Mouse (Mus musculus): Measurements from ENCODE around the gene Serpinb2. TPM values are rescaled to one million over a fixed set of nuclear protein-coding genes. Genes with fewer than 3 reads are reported as not detected.

Gene Serpinb2
- polyA plus RNA-seq, 1 experiment from 2014 or later: 0.33 TPM

GRCm38 (mm10) chr1:107559494-107559893 is 48.3 kb downstream of the Serpinb2 start:
- Histone ChIP-seq H3K4me2 (ENCODE audit: low read depth, low read length, severe bottlenecking) (no peak overlapping the region), H3K4me1 (replicated peaks; ENCODE audit: control insufficient read depth, insufficient read depth, low read length) (no peaks in the 10 kb centered on the region), H3K9ac (ENCODE audit: low read length) (no peak overlapping the region), H3K9me3 (ENCODE audit: control insufficient read depth, low read length) (no peaks in the 10 kb centered on the region), H3K4me3 (ENCODE audit: low read depth, low read length) (no peak overlapping the region), H3K27ac (ENCODE audit: low read depth, low read length) (no peak overlapping the region), H3K27me3 (ENCODE audit: control insufficient read depth, insufficient read depth, low read length) (no peaks in the 10 kb centered on the region), H3K36me3 (ENCODE audit: control insufficient read depth, insufficient read depth, low read length) (no peaks in the 10 kb centered on the region)
- ATAC-seq (replicated peaks; ENCODE audit: low FRiP score): no peak
- DNase-seq (ENCODE audit: low spot score): no peak
- 87% methylated on average over 3 of the region's 3 CpGs for WGBS

GRCm38 (mm10) chr1:107562110-107562509 is 50.9 kb downstream of the Serpinb2 start:
- no peak overlapping the region for H3K27ac ChIP-seq (ENCODE audit: low read depth, low read length)
- H3K4me2 ChIP-seq (ENCODE audit: low read depth, low read length, severe bottlenecking): no peak overlapping the region
- no peak overlapping the region for H3K4me3 ChIP-seq (ENCODE audit: low read depth, low read length)
- no peaks in the 10 kb centered on the region for H3K27me3 ChIP-seq (ENCODE audit: control insufficient read depth, insufficient read depth, low read length)
- no peaks in the 10 kb centered on the region for H3K36me3 ChIP-seq (ENCODE audit: control insufficient read depth, insufficient read depth, low read length)
- no peaks in the 10 kb centered on the region for H3K9me3 ChIP-seq (ENCODE audit: control insufficient read depth, low read length)
- no peaks in the 10 kb centered on the region for H3K4me1 ChIP-seq (replicated peaks; ENCODE audit: control insufficient read depth, insufficient read depth, low read length)
- no peak for DNase-seq (ENCODE audit: low spot score)
- no peak overlapping the region for H3K9ac ChIP-seq (ENCODE audit: low read length)
- no peak for ATAC-seq (replicated peaks; ENCODE audit: low FRiP score)
- WGBS: 63% methylated on average over 1 of the region's 1 CpGs

GRCm38 (mm10) chr1:107565644-107566043 is 54.4 kb downstream of the Serpinb2 start:
- ATAC-seq (replicated peaks; ENCODE audit: low FRiP score) (no peak), DNase-seq (ENCODE audit: low spot score) (no peak)
- Histone ChIP-seq H3K27me3 (ENCODE audit: control insufficient read depth, insufficient read depth, low read length) (no peaks in the 10 kb centered on the region), H3K9me3 (ENCODE audit: control insufficient read depth, low read length) (no peaks in the 10 kb centered on the region), H3K4me3 (ENCODE audit: low read depth, low read length) (no peak overlapping the region), H3K4me2 (ENCODE audit: low read depth, low read length, severe bottlenecking) (no peak overlapping the region), H3K36me3 (ENCODE audit: control insufficient read depth, insufficient read depth, low read length) (no peaks in the 10 kb centered on the region), H3K9ac (ENCODE audit: low read length) (no peak overlapping the region), H3K4me1 (replicated peaks; ENCODE audit: control insufficient read depth, insufficient read depth, low read length) (no peaks in the 10 kb centered on the region), H3K27ac (ENCODE audit: low read depth, low read length) (no peak overlapping the region)

- no peak overlapping the region for H3K4me3 ChIP-seq (ENCODE audit: low read depth, low read length)
- H3K9me3 ChIP-seq (ENCODE audit: control insufficient read depth, low read length): no peaks in the 10 kb centered on the region
- H3K27me3 ChIP-seq (ENCODE audit: control insufficient read depth, insufficient read depth, low read length): no peaks in the 10 kb centered on the region
- DNase-seq (ENCODE audit: low spot score) (no peak), ATAC-seq (replicated peaks; ENCODE audit: low FRiP score) (no peak)
- no peak overlapping the region for H3K4me2 ChIP-seq (ENCODE audit: low read depth, low read length, severe bottlenecking)
- H3K36me3 ChIP-seq (ENCODE audit: control insufficient read depth, insufficient read depth, low read length): no peaks in the 10 kb centered on the region
- H3K27ac ChIP-seq (ENCODE audit: low read depth, low read length): no peak overlapping the region
- whole genome bisulfite sequencing: 85% methylated on average over 2 of the region's 2 CpGs
- H3K4me1 ChIP-seq (replicated peaks; ENCODE audit: control insufficient read depth, insufficient read depth, low read length): no peaks in the 10 kb centered on the region
- no peak overlapping the region for H3K9ac ChIP-seq (ENCODE audit: low read length)
Measured at GRCm38 (mm10) chr1:107576094-107576493, 64.9 kb downstream of the Serpinb2 start.

GRCm38 (mm10) chr1:107577514-107577913 is 66.3 kb downstream of the Serpinb2 start:
- Histone ChIP-seq H3K27ac (ENCODE audit: low read depth, low read length) (no peak overlapping the region), H3K4me2 (ENCODE audit: low read depth, low read length, severe bottlenecking) (no peak overlapping the region), H3K4me1 (replicated peaks; ENCODE audit: control insufficient read depth, insufficient read depth, low read length) (no peaks in the 10 kb centered on the region), H3K9ac (ENCODE audit: low read length) (no peak overlapping the region), H3K27me3 (ENCODE audit: control insufficient read depth, insufficient read depth, low read length) (no peaks in the 10 kb centered on the region), H3K36me3 (ENCODE audit: control insufficient read depth, insufficient read depth, low read length) (no peaks in the 10 kb centered on the region), H3K9me3 (ENCODE audit: control insufficient read depth, low read length) (no peaks in the 10 kb centered on the region), H3K4me3 (ENCODE audit: low read depth, low read length) (no peak overlapping the region)
- ATAC-seq (replicated peaks; ENCODE audit: low FRiP score): no peak
- no peak for DNase-seq (ENCODE audit: low spot score)
- 94% methylated on average over 1 of the region's 1 CpGs for WGBS

- DNase-seq (ENCODE audit: low spot score) (no peak), ATAC-seq (replicated peaks; ENCODE audit: low FRiP score) (no peak)
- no peaks in the 10 kb centered on the region for H3K4me1 ChIP-seq (replicated peaks; ENCODE audit: control insufficient read depth, insufficient read depth, low read length)
- H3K27me3 ChIP-seq (ENCODE audit: control insufficient read depth, insufficient read depth, low read length): no peaks in the 10 kb centered on the region
- no peaks in the 10 kb centered on the region for H3K36me3 ChIP-seq (ENCODE audit: control insufficient read depth, insufficient read depth, low read length)
- 88% methylated on average over 1 of the region's 1 CpGs for WGBS
- H3K4me3 ChIP-seq (ENCODE audit: low read depth, low read length): no peak overlapping the region
- no peak overlapping the region for H3K9ac ChIP-seq (ENCODE audit: low read length)
- no peaks in the 10 kb centered on the region for H3K9me3 ChIP-seq (ENCODE audit: control insufficient read depth, low read length)
- no peak overlapping the region for H3K4me2 ChIP-seq (ENCODE audit: low read depth, low read length, severe bottlenecking)
- no peak overlapping the region for H3K27ac ChIP-seq (ENCODE audit: low read depth, low read length)
Measured at GRCm38 (mm10) chr1:107581220-107581619, 70.0 kb downstream of the Serpinb2 start.

- Histone ChIP-seq H3K27me3 (ENCODE audit: control insufficient read depth, insufficient read depth, low read length) (no peaks in the 10 kb centered on the region), H3K4me2 (ENCODE audit: low read depth, low read length, severe bottlenecking) (no peak overlapping the region), H3K4me1 (replicated peaks; ENCODE audit: control insufficient read depth, insufficient read depth, low read length) (no peaks in the 10 kb centered on the region), H3K4me3 (ENCODE audit: low read depth, low read length) (no peak overlapping the region), H3K36me3 (ENCODE audit: control insufficient read depth, insufficient read depth, low read length) (no peaks in the 10 kb centered on the region), H3K27ac (ENCODE audit: low read depth, low read length) (no peak overlapping the region), H3K9me3 (ENCODE audit: control insufficient read depth, low read length) (no peaks in the 10 kb centered on the region), H3K9ac (ENCODE audit: low read length) (no peak overlapping the region)
- DNase-seq (ENCODE audit: low spot score): no peak
- ATAC-seq (replicated peaks; ENCODE audit: low FRiP score): no peak
Measured at GRCm38 (mm10) chr1:107582900-107583299, 71.7 kb downstream of the Serpinb2 start.

GRCm38 (mm10) chr1:107583958-107584376 is 72.7 kb downstream of the Serpinb2 start:
- no peaks in the 10 kb centered on the region for H3K27me3 ChIP-seq (ENCODE audit: control insufficient read depth, insufficient read depth, low read length)
- ATAC-seq (replicated peaks; ENCODE audit: low FRiP score): no peak
- no peaks in the 10 kb centered on the region for H3K9me3 ChIP-seq (ENCODE audit: control insufficient read depth, low read length)
- H3K27ac ChIP-seq (ENCODE audit: low read depth, low read length): no peak overlapping the region
- no peaks in the 10 kb centered on the region for H3K4me1 ChIP-seq (replicated peaks; ENCODE audit: control insufficient read depth, insufficient read depth, low read length)
- WGBS: 46% methylated on average over 1 of the region's 1 CpGs
- DNase-seq (ENCODE audit: low spot score): no peak
- H3K9ac ChIP-seq (ENCODE audit: low read length): no peak overlapping the region
- H3K4me3 ChIP-seq (ENCODE audit: low read depth, low read length): no peak overlapping the region
- H3K36me3 ChIP-seq (ENCODE audit: control insufficient read depth, insufficient read depth, low read length): no peaks in the 10 kb centered on the region
- H3K4me2 ChIP-seq (ENCODE audit: low read depth, low read length, severe bottlenecking): no peak overlapping the region

GRCm38 (mm10) chr1:107584932-107585331 is 73.7 kb downstream of the Serpinb2 start:
- Histone ChIP-seq H3K36me3 (ENCODE audit: control insufficient read depth, insufficient read depth, low read length) (no peaks in the 10 kb centered on the region), H3K27ac (ENCODE audit: low read depth, low read length) (no peak overlapping the region), H3K27me3 (ENCODE audit: control insufficient read depth, insufficient read depth, low read length) (no peaks in the 10 kb centered on the region), H3K4me3 (ENCODE audit: low read depth, low read length) (no peak overlapping the region), H3K4me2 (ENCODE audit: low read depth, low read length, severe bottlenecking) (no peak overlapping the region), H3K4me1 (replicated peaks; ENCODE audit: control insufficient read depth, insufficient read depth, low read length) (no peaks in the 10 kb centered on the region), H3K9ac (ENCODE audit: low read length) (no peak overlapping the region), H3K9me3 (ENCODE audit: control insufficient read depth, low read length) (no peaks in the 10 kb centered on the region)
- ATAC-seq (replicated peaks; ENCODE audit: low FRiP score): no peak
- 91% methylated on average over 3 of the region's 3 CpGs for WGBS
- DNase-seq (ENCODE audit: low spot score): no peak
